Mouse (Mus musculus) induced T-regulatory cell, adult 2 months (primary cell): ENCODE results near the gene Ano3.
"Not testable (repeated sequence)": the region's sequence is repeated elsewhere in the genome, so short reads cannot be mapped to it uniquely, and the experiment has no call there.

Experiments used
- DNase-seq: peaks from one replicate; pipeline ENCODE4 v3.0.0-alpha.2; 2012; ENCODE audit warnings: low read depth

The Ano3 gene

GRCm38 (mm10) chr2:110950823-110951222 is at the start of gene Ano3:
Ano3 (minus strand) TSS chr2:110950923.
- not testable (repeated sequence) for DNase-seq

GRCm38 (mm10) chr2:110990071-110990470 is 39.3 kb upstream of the Ano3 start:
- DNase-seq: no peak

DNA sequence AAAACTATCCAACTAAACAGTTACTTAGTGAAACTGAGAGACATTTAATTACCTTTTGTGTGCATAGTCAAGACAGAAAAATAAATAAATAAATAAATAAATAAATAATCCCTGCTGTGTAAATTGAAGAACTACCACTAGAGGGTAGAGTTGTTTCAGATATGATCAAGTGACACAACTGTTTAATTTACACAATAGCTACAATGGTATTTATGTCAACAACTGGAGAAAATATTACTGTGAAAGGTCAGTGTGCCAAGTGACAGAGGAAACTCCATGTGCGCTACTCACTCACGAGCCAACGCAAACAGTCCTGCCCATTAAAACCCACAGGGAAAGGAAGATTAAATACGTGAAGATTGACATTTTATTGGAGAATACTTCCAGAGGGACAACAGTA is 38.8 kb upstream of the Ano3 start:
- DNase-seq: no peak

- DNase-seq: no peak
Measured at GRCm38 (mm10) chr2:110985853-110986271, 35.1 kb upstream of the Ano3 start.

- no peak for DNase-seq
Measured at GRCm38 (mm10) chr2:110981733-110982132, 31.0 kb upstream of the Ano3 start.

- DNase-seq: no peak
Measured at GRCm38 (mm10) chr2:110979610-110980009, 28.9 kb upstream of the Ano3 start.

GRCm38 (mm10) chr2:110976871-110977270 is 26.1 kb upstream of the Ano3 start:
- no peak for DNase-seq

- DNase-seq: no peak
Measured at GRCm38 (mm10) chr2:110970158-110970557, 19.4 kb upstream of the Ano3 start.

DNA sequence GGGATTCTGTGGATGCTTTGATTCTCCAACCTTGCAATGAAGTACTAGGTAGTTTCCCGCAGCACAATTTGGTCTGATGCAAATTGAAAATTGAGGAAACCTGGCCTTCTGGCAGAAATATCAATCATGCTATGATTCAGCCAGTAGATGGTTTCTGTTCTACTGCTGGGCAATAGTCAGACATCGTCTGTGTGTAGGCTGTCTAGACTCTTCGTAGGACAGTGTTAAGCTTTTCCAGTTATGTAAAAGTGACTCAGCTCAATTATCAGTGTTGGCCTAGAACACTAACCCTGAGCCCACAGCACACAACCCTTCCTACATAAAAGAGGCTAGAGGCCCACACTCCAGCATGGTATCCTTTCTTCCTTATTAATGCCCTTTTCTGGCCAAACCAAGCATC is 14.7 kb upstream of the Ano3 start:
- DNase-seq: no peak

GRCm38 (mm10) chr2:110950432-110950803 is 305 bp downstream of the Ano3 start:
- no peak for DNase-seq

- DNase-seq: no peak
Measured at GRCm38 (mm10) chr2:110949679-110950431, 868 bp downstream of the Ano3 start.

DNA sequence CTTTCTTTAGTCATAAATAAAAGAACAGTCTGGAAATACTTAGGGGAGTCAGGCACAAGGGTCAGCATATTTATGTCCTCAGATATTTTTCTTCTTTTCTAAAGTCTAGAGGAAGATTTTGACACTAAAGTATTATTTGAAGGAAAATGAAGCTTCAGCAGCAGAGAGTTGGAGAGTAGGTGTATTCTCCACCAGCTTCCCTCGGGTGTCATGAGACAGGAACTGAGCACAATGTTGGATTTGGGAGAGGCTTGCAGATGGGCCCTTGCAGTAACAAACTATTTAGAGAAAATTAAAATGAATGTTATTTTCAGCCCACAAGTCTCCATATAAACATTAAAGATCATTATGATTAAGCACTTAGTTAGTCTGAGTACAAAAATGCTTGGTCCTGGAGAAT is 5.6 kb downstream of the Ano3 start:
- DNase-seq: no peak

GRCm38 (mm10) chr2:110935691-110936090 is 15.0 kb downstream of the Ano3 start:
- DNase-seq: no peak

DNA sequence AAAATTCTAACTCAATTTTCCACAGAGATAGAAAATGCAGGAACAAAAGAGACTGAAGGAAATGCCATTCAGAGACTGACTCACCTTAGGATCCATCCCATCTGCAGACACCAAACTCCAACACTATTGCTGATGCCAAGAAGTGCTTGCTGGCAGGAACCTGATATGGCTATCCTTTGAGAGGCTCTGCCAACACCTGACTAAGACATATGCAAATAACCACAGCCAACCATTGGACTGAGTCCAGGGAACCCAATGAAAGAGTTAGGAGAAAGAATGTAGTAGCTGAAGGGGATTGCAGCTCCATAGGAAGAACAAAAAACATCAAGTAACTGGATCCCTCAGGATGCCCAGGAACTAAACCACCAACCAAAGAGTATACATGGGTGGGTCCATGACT is 21.6 kb downstream of the Ano3 start:
- DNase-seq: no peak

- DNase-seq: no peak
Measured at GRCm38 (mm10) chr2:110909506-110909905, 41.2 kb downstream of the Ano3 start.

DNA sequence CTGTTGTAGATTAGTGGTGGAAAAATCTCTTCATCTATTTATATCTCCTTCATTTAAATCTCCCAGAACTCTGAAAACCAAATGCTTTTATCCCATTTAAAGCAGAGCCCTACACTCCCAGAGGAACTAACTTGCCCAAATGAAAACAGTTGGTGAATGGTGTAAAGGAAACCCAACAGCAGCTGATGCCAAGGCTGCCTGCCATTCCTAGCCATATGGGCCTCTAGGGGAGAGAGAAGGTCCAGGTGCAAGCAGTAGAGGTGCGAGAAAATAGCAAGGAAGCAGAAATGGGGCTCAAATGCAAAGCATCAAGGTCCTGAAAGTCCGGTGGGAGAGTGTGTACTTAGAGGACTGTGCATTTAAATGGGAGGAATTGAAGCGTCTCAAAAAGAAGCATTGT is 44.2 kb downstream of the Ano3 start:
- DNase-seq: no peak

GRCm38 (mm10) chr2:110896477-110897270 is 54.0 kb downstream of the Ano3 start:
- no peak for DNase-seq

- DNase-seq: no peak
Measured at GRCm38 (mm10) chr2:110871650-110872049, 79.1 kb downstream of the Ano3 start.

GRCm38 (mm10) chr2:110865584-110865983 is 85.1 kb downstream of the Ano3 start:
- DNase-seq: no peak

DNA sequence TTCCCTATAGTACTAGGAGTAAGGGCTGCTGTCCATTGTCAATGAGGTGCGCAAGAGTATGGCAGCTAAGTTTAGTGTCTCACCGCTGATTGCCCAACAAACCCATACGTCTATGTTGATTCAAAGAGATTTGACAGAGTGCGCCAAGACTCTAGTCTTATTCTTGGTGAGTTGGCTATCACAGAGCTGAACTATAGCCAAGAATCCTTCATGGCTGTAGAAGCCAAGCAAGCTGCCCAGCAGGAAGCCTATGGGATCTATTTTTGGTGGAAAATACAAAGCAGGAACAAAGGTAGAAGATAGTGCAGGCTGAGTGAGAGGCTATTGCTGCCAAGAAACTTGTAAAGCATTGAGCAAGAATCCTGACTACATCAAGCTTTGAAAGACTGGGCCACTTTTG is 87.3 kb downstream of the Ano3 start:
- no peak for DNase-seq

- DNase-seq: no peak
Measured at GRCm38 (mm10) chr2:110839559-110840243, 111.0 kb downstream of the Ano3 start.

DNA sequence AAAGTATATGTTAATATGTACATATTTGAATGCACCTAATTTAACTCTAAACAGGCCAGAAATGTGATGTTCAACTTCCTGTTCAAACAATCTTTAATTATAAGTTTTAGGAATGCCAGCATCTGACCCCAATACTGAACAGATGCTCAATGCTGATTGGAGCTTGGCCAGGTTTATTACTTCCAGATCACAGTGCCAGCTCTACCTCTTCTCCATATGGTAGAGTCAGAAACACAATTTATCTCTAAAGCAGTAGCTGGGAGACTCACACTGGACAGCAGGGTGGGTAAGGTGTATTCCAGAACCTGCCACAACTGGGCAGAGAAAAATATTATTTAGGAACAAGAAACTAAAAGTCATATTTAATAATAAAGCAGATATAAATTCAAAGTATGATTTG is 134.5 kb downstream of the Ano3 start:
- no peak for DNase-seq

- no peak for DNase-seq
Measured at GRCm38 (mm10) chr2:110814964-110815363, 135.8 kb downstream of the Ano3 start.
